8 mouse cellular contexts compared by ENCODE assay signal in genomic region chr6:148944767-148945508, GRCm38 (mm10). TPM values are rescaled to one million over a fixed set of nuclear protein-coding genes. Genes with fewer than 3 reads are reported as not detected.
A peak's percentile ranks its signal among the peaks of the same experiment; 100 is the strongest.
DNase-seq lines count a peak whose midpoint lies in the region; ATAC-seq and TF ChIP-seq lines count a peak whose summit lies in the region.

No protein-coding gene starts in this region.

- peak; percentile 50 for DNase-seq in CH12.LX (ENCODE audit: extremely low read depth)
- peak; percentile 81 for DNase-seq in brain, embryonic 14.5 days (ENCODE audit: low read depth)
- DNase-seq in kidney, postnatal 25 days = peak; percentile 75 to 85
- peak; percentile 81 for DNase-seq in lung, adult 2 months
- peak; percentile 63 for DNase-seq in thymus, adult 2 months

- peak overlapping the region; percentile 73 for H3K27ac ChIP-seq in CH12.LX (ENCODE audit: insufficient read depth, low read depth)
- peak overlapping the region; percentile 93 for H3K27ac ChIP-seq in heart, embryonic 16.5 days (ENCODE audit: low read length)
- H3K27ac ChIP-seq in neural tube, embryonic 15.5 days (replicated peaks) = peak overlapping the region; percentile 70
- no peak overlapping the region for H3K27ac ChIP-seq in thymus, adult 2 months (ENCODE audit: control insufficient read depth, insufficient read depth, low read length)

- no peak for TF ChIP-seq EP300 in CH12.LX (IDR thresholded peaks at IDR 0.05; ENCODE audit: low read length)

- H3K36me3 ChIP-seq in CH12.LX (replicated peaks in 1 of 2; ENCODE audit: control insufficient read depth in 1 of 2, insufficient read depth in 1 of 2, low read length in 1 of 2) = peaks cover 0 to 15% of the 10 kb centered on the region in 2 experiments
- H3K36me3 ChIP-seq in heart, embryonic 16.5 days (ENCODE audit: control insufficient read depth, insufficient read depth) = no peaks in the 10 kb centered on the region
- no peaks in the 10 kb centered on the region for H3K36me3 ChIP-seq in neural tube, embryonic 15.5 days
- no peaks in the 10 kb centered on the region for H3K36me3 ChIP-seq in thymus, adult 2 months (ENCODE audit: control insufficient read depth, insufficient read depth, low read length)

- peak; percentile 61 for TF ChIP-seq POLR2A in CH12.LX (IDR thresholded peaks at IDR 0.05; ENCODE audit: low read depth, low read length)
- TF ChIP-seq POLR2A in brain, embryonic 14.5 days (IDR thresholded peaks at IDR 0.05; ENCODE audit: borderline replicate concordance, extremely low read depth, insufficient read depth, insufficient read length, poor library complexity, severe bottlenecking) = 0 out of 2 replicates have a peak, but pooled peaks have one; percentile 28
- TF ChIP-seq POLR2A in lung, adult 2 months (IDR thresholded peaks at IDR 0.05; ENCODE audit: borderline replicate concordance, extremely low read depth, low read depth, low read length) = peak; percentile 30; the same call in 1 of the 2 replicates
- no peak for TF ChIP-seq POLR2A in thymus, adult 2 months (IDR thresholded peaks at IDR 0.05; ENCODE audit: control insufficient read depth, extremely low read depth, insufficient read depth, low read length, poor library complexity)

- no peak for TF ChIP-seq CTCF in CH12.LX (conservative IDR thresholded peaks at IDR 0.05 in 1 of 2, IDR thresholded peaks at IDR 0.05 in 1 of 2; ENCODE audit: low read depth in 2 of 2, low read length in 2 of 2)
- TF ChIP-seq CTCF in brain, embryonic 14.5 days (IDR thresholded peaks at IDR 0.05; ENCODE audit: borderline replicate concordance, extremely low read depth, insufficient read depth, insufficient read length) = no peak
- no peak for TF ChIP-seq CTCF in lung, adult 2 months (IDR thresholded peaks at IDR 0.05; ENCODE audit: insufficient read depth, low read length)
- 0 out of 2 replicates have a peak, but pooled peaks have one; percentile 5 for TF ChIP-seq CTCF in thymus, adult 2 months (IDR thresholded peaks at IDR 0.05; ENCODE audit: borderline replicate concordance, control insufficient read depth, extremely low read depth, insufficient read depth, low read length, poor library complexity)

- peak overlapping the region; percentile 94 to 98 (median 95) for H3K4me3 ChIP-seq in CH12.LX (replicated peaks in 1 of 3; ENCODE audit: low read depth in 2 of 3, low read length in 2 of 3, poor library complexity in 1 of 3)
- H3K4me3 ChIP-seq in heart, embryonic 16.5 days (ENCODE audit: low read length) = peak overlapping the region; percentile 95
- H3K4me3 ChIP-seq in lung, adult 2 months (replicated peaks; ENCODE audit: extremely low read depth, low read depth, low read length) = peak overlapping the region; percentile 90
- peak overlapping the region; percentile 75 for H3K4me3 ChIP-seq in neural tube, embryonic 15.5 days (replicated peaks)
- peak overlapping the region; percentile 100 for H3K4me3 ChIP-seq in thymus, adult 2 months (ENCODE audit: control insufficient read depth, insufficient read depth, low read length)

- H3K27me3 ChIP-seq in CH12.LX (replicated peaks) = no peaks in the 10 kb centered on the region
- H3K27me3 ChIP-seq in heart, embryonic 16.5 days (ENCODE audit: control insufficient read depth, insufficient read depth, low read length) = no peaks in the 10 kb centered on the region
- H3K27me3 ChIP-seq in neural tube, embryonic 15.5 days (replicated peaks) = no peaks in the 10 kb centered on the region
- H3K27me3 ChIP-seq in thymus, adult 2 months (ENCODE audit: control insufficient read depth, insufficient read depth, low read length) = no peaks in the 10 kb centered on the region

- in situ Hi-C loops in CH12.LX (cut with MboI; ENCODE audit: low pct_ligation_motif_present, low pct_unique_long_range_greater_than_20kb, low sequenced_read_pairs) = loop anchor here (25.0 kb wide), 1 partner anchor 167 kb away; the partner anchor contains the start of gene Dennd5b

- H3K79me2 ChIP-seq in CH12.LX (replicated peaks; ENCODE audit: control insufficient read depth, extremely low read depth, insufficient read depth, poor library complexity, severe bottlenecking) = peaks cover 52% of the 10 kb centered on the region

- TF ChIP-seq RAD21 in CH12.LX (IDR thresholded peaks at IDR 0.05; ENCODE audit: low read depth, low read length) = no peak

- peak; percentile 48 for ATAC-seq in erythroid progenitor cell, adult 5-6 weeks (replicated peaks; ENCODE audit: low FRiP score, poor library complexity, severe bottlenecking)
- peak; percentile 74 for ATAC-seq in heart, embryonic 16.5 days (replicated peaks; ENCODE audit: extremely low read depth, insufficient read depth, low FRiP score)
- ATAC-seq in neural tube, embryonic 15.5 days (ENCODE audit: low FRiP score) = peak; percentile 49

- dilution Hi-C loops in CH12.LX (cut with MboI; ENCODE audit: extremely low pct_ligation_motif_present, extremely low pct_unique_long_range_greater_than_20kb, low sequenced_read_pairs) = no loop called here

- peak overlapping the region; percentile 91 for H3K9ac ChIP-seq in CH12.LX (ENCODE audit: insufficient read depth, low read depth)
- peak overlapping the region; percentile 92 for H3K9ac ChIP-seq in heart, embryonic 16.5 days (ENCODE audit: low read length)
- peak overlapping the region; percentile 61 for H3K9ac ChIP-seq in neural tube, embryonic 15.5 days (replicated peaks)

- H3K4me1 ChIP-seq in CH12.LX (ENCODE audit: control insufficient read depth in 1 of 2, insufficient read depth in 2 of 2) = peaks cover 4 to 31% of the 10 kb centered on the region in 2 experiments; a peak in 3 of 4 replicates
- peaks cover 4% of the 10 kb centered on the region for H3K4me1 ChIP-seq in heart, embryonic 16.5 days (ENCODE audit: control insufficient read depth, insufficient read depth, low read length)
- H3K4me1 ChIP-seq in lung, adult 2 months (ENCODE audit: control insufficient read depth, insufficient read depth, low read length) = peaks cover 7% of the 10 kb centered on the region; the same call in 1 of the 2 replicates
- H3K4me1 ChIP-seq in neural tube, embryonic 15.5 days = peaks cover 9% of the 10 kb centered on the region
- H3K4me1 ChIP-seq in thymus, adult 2 months (replicated peaks; ENCODE audit: control insufficient read depth, insufficient read depth, low read length) = no peaks in the 10 kb centered on the region

- WGBS in heart, embryonic 16.5 days = under 1% methylated on average over 92 of the region's 92 CpGs
- WGBS in lung, adult 2 months = under 1% methylated on average over 91 of the region's 92 CpGs
- WGBS in neural tube, embryonic 15.5 days = under 1% methylated on average over 89 of the region's 92 CpGs
- under 1% methylated on average over 92 of the region's 92 CpGs for WGBS in thymus, adult 2 months

- H3K9me3 ChIP-seq in CH12.LX (replicated peaks; ENCODE audit: low read length) = no peaks in the 10 kb centered on the region
- no peaks in the 10 kb centered on the region for H3K9me3 ChIP-seq in heart, embryonic 16.5 days (replicated peaks; ENCODE audit: control insufficient read depth, low read length)
- no peaks in the 10 kb centered on the region for H3K9me3 ChIP-seq in neural tube, embryonic 15.5 days (replicated peaks)

- peak overlapping the region; percentile 14; the same call in 1 of the 2 replicates for H3K4me2 ChIP-seq in CH12.LX (ENCODE audit: insufficient read depth, low read depth, poor library complexity, severe bottlenecking)
- peak overlapping the region; percentile 90 for H3K4me2 ChIP-seq in heart, embryonic 16.5 days (ENCODE audit: low read depth, low read length)
- H3K4me2 ChIP-seq in neural tube, embryonic 15.5 days = peak overlapping the region; percentile 89

TF ChIP-seq in CH12.LX, 34 proteins besides CTCF, POLR2A, EP300 and RAD21 (continues in another document):
- TF ChIP-seq ZC3H11A (IDR thresholded peaks at IDR 0.05; ENCODE audit: low read depth, low read length) = no peak
- TF ChIP-seq KAT2A (IDR thresholded peaks at IDR 0.05; ENCODE audit: insufficient replicate concordance, low read length) = 0 out of 2 replicates have a peak, but pooled peaks have one; percentile 20
- peak; percentile 31; the same call in 1 of the 2 replicates for TF ChIP-seq NRF1 (IDR thresholded peaks at IDR 0.05; ENCODE audit: low read depth, low read length)
- TF ChIP-seq USF2 (conservative IDR thresholded peaks at IDR 0.05; ENCODE audit: low read depth, low read length) = no peak
- TF ChIP-seq TCF12 (IDR thresholded peaks at IDR 0.05; ENCODE audit: low read depth, low read length) = peak; percentile 31; the same call in 1 of the 2 replicates
- no peak for TF ChIP-seq CHD2 (IDR thresholded peaks at IDR 0.05; ENCODE audit: low read length)
- TF ChIP-seq BHLHE40 (IDR thresholded peaks at IDR 0.05; ENCODE audit: low read depth, low read length) = peak; percentile 80
- 0 out of 2 replicates have a peak, but pooled peaks have one; percentile 37 for TF ChIP-seq SIN3A (IDR thresholded peaks at IDR 0.05; ENCODE audit: low read length)
- TF ChIP-seq NELFE (IDR thresholded peaks at IDR 0.05; ENCODE audit: low read depth, low read length) = peak; percentile 37; the same call in 1 of the 2 replicates
- no peak for TF ChIP-seq E2F4 (IDR thresholded peaks at IDR 0.05; ENCODE audit: insufficient replicate concordance, low read depth, low read length)

RNA-seq across cellular contexts. Expression of gene Sinhcaf, which starts 1.3 kb away (rescaled TPM):
- total RNA-seq in CH12.LX (2012; rRNA removed) (57.5 and 66.6 TPM in 2 replicates), CH12.LX (2014; rRNA removed) (140 and 146 TPM in 2 replicates)
- polyA plus RNA-seq in CH12.LX (2012; ENCODE audit: insufficient read length, low read depth) = 64.7 and 82.3 TPM in 2 replicates
- 37.6 and 43.8 TPM in 2 replicates for polyA plus RNA-seq in brain, embryonic 14.5 days (2012; rRNA removed)
- total RNA-seq in erythroid progenitor cell, adult 5-6 weeks (2015; ENCODE audit: low replicate concordance) = 1.1 and 9.2 TPM in 2 replicates
- total RNA-seq in erythroid progenitor cell, adult 5-6 weeks (2017; ENCODE audit: low replicate concordance) = 4.5 and 14.1 TPM in 2 replicates
- 54.4 and 56.3 TPM in 2 replicates for polyA plus RNA-seq in heart, embryonic 16.5 days (2015; fragmentation: Nextera tagmentation; extraction: Ambion mirVana)
- polyA plus RNA-seq in lung, adult 2 months (2012; rRNA removed) = 3.5 and 5.5 TPM in 2 replicates
- polyA plus RNA-seq in neural tube, embryonic 15.5 days (2015; fragmentation: Nextera tagmentation; extraction: Ambion mirVana) = 26.7 and 43.3 TPM in 2 replicates
- 7.8 and 8.9 TPM in 2 replicates for polyA plus RNA-seq in thymus, adult 2 months (2012; rRNA removed)

RNA-seq across cellular contexts. Expression of gene Caprin2, which starts 48.9 kb away (rescaled TPM):
- total RNA-seq in CH12.LX (2012; rRNA removed) (0.92 and 0.93 TPM in 2 replicates), CH12.LX (2014; rRNA removed) (2.0 TPM in 2 replicates)
- polyA plus RNA-seq in CH12.LX (2012; ENCODE audit: insufficient read length, low read depth) = 2.9 and 3.2 TPM in 2 replicates
- polyA plus RNA-seq in brain, embryonic 14.5 days (2012; rRNA removed) = 24.6 and 26.0 TPM in 2 replicates
- 13.0 and 23.9 TPM in 2 replicates for total RNA-seq in erythroid progenitor cell, adult 5-6 weeks (2015; ENCODE audit: low replicate concordance)
- total RNA-seq in erythroid progenitor cell, adult 5-6 weeks (2017; ENCODE audit: low replicate concordance) = 8.5 and 16.4 TPM in 2 replicates
- 12.0 and 12.9 TPM in 2 replicates for polyA plus RNA-seq in heart, embryonic 16.5 days (2015; fragmentation: Nextera tagmentation; extraction: Ambion mirVana)
- polyA plus RNA-seq in lung, adult 2 months (2012; rRNA removed) = 3.5 and 3.6 TPM in 2 replicates
- polyA plus RNA-seq in neural tube, embryonic 15.5 days (2015; fragmentation: Nextera tagmentation; extraction: Ambion mirVana) = 10.6 and 12.9 TPM in 2 replicates
- polyA plus RNA-seq in thymus, adult 2 months (2012; rRNA removed) = 6.3 and 9.5 TPM in 2 replicates

Comparison
In these comparisons a context has a peak if more than half of its experiments do, and no peak if none do; other contexts are left out.
1. H3K4me2 ChIP-seq: peak in every context shown above with its lines; median percentile 90 in heart, embryonic 16.5 days; 89 in neural tube, embryonic 15.5 days; 14 in CH12.LX.